Mouse (Mus musculus) thymus, adult 2 months (tissue): ENCODE measurements around the gene Zfp462.

Source experiments
- CTCF ChIP-seq: fragments of 200-500 bp; IDR thresholded peaks from 2 replicates; pipeline ENCODE4 v1.5.1; 2012; ENCODE audit warnings: mild to moderate bottlenecking, control low read depth, low read length, moderate library complexity, borderline replicate concordance; ENCODE audit not compliant: control insufficient read depth, poor library complexity, insufficient read depth; ENCODE audit errors: extremely low read depth
- POLR2A ChIP-seq: fragments of 200-500 bp; IDR thresholded peaks from 2 replicates; pipeline ENCODE4 v1.6.1; 2012; ENCODE audit warnings: mild to moderate bottlenecking, low read length, control low read depth, moderate library complexity; ENCODE audit not compliant: control insufficient read depth, poor library complexity, insufficient read depth; ENCODE audit errors: extremely low read depth

- no peak for TF ChIP-seq POLR2A
- no peak for TF ChIP-seq CTCF
Observed at GRCm38 (mm10) chr4:55121126-55121525, 176.3 kb downstream of the Zfp462 start.
